Mouse (Mus musculus) adrenal gland, adult (tissue): ENCODE results near the gene Arl3.
"Not testable (repeated sequence)": the region's sequence is repeated elsewhere in the genome, so short reads cannot be mapped to it uniquely, and the experiment has no call there.

Experiments used
- DNase-seq, 2 experiments: peaks; one replicate each; pipeline ENCODE4 v3.0.0; 2022 to 2023; ENCODE audit warnings: low spot score in 1 of 2; ENCODE audit not compliant: inconsistent age in 2 of 2

Arl3 gene

DNA sequence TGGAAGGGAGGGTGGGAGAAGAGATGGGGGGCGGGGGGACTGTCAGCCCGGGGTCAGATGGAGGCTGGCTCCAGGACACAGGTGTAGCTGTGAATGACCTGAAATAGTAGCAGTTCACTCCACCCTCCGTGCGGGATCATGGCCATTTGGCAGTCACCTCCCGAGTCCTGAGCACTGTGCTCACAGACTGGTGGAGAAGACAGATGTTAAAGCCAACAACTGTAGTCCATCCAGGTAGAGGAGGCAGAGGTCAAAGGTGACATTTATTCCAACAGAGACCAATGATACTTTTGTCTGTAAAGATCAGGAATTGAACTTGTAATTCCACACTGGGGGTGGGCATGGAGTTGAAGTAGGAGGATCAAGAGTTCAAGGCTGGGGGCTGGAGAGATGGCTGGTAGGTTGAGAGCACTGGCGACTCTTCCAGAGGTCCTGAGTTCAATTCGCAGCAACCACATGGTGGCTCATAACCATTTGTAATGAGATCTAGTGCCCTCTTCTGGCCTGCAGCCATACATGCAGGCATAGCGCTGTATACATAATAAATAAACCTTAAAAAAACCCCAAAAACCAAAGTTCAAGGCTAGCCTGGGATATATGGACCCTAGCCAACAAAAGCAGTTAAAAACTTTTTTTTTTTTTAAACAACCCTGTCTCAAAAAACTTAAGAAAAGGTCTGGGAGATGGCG lies 19.9 kb upstream of the Arl3 start:
- DNase-seq, result no peak

DNA sequence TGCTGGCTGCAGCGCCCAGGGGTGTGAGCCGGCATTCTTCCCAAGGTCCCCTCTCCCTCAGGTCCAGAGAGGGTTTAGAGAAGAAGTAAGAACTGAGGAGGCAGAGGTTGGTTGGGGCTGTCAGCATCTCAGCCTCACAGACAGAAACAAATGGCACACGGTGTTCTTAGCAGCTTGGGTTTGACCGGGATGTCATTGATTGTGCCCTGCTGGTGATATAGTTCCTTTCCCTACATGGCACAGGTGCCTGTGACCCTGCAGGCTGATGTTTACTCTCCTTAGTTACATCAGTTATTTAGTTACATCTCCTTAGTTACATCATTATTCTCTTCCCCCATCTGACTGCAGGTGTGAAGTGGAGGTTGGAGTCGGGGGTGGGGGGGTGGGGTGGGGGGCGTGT lies 18.6 kb upstream of the Arl3 start:
- no peak for DNase-seq

GRCm38 (mm10) chr19:46587823-46588508 lies 15.0 kb upstream of the Arl3 start:
- peak; percentile 87 to 96 for DNase-seq

DNA sequence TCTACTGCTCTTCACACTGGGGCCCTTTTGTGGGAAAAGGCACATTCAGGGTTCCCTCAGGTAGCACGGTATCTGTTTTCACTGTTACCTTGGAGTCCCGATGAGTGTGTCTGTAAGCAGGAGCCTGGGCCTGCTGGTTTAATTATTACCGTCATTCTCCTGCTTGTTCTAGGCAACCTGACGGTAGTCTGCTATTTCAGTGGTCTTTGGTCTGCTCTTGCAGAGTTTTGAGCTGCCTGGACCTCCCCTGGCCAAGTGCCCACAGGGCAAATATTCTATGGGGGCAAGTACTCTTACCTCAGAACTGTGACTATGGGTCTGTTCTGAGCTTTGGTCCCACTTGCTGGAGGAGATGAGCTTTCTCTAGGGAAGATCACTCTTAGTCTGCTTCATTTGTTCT lies 2.2 kb upstream of the Arl3 start:
- DNase-seq, result no peak

GRCm38 (mm10) chr19:46573990-46574389 lies 992 bp upstream of the Arl3 start:
- DNase-seq, result peak in 1 of 2 experiments; percentile 40

- DNase-seq, result no peak
These were observed 450 bp downstream of the Arl3 start for GRCm38 (mm10) chr19:46572548-46572947.

DNA sequence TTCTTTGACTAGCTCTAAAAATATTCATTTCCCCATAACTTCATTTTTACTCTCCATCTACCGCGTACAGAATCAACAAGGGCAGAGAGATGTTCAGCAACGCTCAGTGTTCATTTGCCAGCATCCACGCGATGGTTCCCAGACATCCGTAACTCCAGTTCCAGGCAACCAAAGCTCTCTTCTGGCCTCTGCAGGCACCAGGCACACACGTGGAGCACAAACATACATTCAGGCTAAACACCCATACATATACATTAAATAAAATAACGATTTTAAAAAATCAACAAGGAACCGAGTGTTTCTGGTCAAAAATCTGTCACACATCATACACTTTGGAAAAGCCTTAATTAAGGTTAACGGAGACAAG lies 1.1 kb downstream of the Arl3 start:
- DNase-seq, result peak in 1 of 2 experiments; percentile 46

GRCm38 (mm10) chr19:46571211-46571877 lies 1.7 kb downstream of the Arl3 start:
- not testable (repeated sequence) for DNase-seq

GRCm38 (mm10) chr19:46564043-46564462 lies 8.9 kb downstream of the Arl3 start:
- DNase-seq, result no peak

- no peak for DNase-seq
These were observed 9.4 kb downstream of the Arl3 start for GRCm38 (mm10) chr19:46563603-46564002.

DNA sequence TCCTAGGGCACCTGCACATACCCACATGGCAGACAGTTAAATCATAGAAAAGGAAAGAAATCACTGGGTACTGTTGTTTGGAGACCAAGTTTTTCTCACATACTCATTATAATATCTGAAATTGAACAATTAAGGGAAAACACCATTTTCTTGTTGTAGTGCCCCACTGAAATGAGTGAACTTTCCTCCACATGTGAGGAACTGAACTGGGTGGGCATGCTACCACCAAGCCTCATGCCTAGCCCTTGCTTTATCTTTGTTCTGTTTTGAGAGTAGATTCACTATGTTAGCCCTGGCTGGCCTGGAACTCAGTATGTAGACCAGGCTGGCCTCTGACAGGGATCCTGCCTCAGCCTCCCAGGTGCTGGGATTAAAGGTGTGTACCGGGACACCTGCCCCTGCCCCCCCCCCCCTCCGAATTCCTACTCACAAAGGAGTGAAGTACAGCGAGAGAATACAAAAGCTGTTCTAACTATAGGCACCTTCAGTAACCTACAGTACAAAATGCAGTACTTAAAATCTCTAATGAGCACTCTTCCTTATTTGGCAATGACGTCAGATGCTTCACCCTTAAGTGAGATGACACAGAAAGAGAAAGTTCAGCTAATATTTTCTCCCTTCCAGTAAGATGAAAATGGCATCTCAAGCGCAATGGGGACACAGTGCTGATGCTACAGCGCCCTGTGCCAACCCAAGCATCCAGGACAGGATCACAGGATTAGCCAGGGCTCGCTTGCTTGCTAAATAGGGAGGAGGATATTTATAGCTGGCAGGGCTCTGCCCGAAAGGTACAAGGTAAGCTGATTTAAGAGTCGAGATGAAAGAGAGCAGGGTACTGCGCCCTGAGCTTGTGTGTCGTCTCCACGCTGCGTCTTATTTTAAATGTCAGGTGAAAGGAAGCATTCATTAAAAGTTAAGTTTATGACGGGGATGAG lies 10.2 kb downstream of the Arl3 start:
- DNase-seq, result no peak

DNA sequence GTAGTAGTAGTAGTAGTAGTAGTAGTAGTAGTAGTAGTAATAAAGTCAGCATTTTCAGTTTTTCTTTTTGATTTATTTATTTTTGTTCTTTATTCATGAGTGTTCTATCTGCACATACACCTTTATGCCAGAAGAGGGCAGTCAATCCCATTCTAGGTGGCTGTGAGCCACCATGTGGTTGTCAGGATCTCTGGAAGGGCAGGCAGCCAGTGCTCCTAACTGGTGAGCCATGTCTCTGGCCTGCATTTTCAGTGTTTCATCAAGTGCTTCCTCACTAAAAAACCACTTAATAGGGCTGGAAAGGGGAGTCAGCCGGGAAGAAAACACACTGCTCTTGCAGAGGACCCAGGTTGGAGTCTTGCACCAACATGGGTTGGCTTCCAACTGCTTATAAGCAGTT lies 10.9 kb downstream of the Arl3 start:
- DNase-seq, result peak; percentile 64 to 86

- DNase-seq, result no peak
These were observed 14.4 kb downstream of the Arl3 start for GRCm38 (mm10) chr19:46558631-46559030.

DNA sequence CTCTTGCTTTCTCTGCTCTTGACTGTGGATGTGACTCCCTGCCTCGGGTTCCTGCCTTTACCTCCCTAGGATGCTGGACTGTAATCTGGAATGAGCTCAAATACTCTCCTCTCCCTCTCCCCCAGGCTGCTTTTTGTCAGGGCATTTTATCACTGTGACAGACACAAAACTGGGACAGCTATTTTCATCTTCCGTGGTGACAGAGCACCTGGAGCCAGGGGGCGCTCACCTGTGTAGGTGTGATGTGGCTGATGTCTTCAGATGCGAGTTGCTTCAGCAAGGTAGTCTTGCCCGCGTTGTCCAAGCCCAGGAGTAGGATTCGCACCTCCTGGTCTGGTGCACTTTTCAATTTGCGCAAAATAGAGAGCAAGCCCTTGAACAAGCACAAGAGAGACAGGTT lies 15.0 kb downstream of the Arl3 start:
- DNase-seq, result no peak

- DNase-seq, result peak in 1 of 2 experiments; percentile 58
These were observed 19.4 kb downstream of the Arl3 start for GRCm38 (mm10) chr19:46553541-46553955.

DNA sequence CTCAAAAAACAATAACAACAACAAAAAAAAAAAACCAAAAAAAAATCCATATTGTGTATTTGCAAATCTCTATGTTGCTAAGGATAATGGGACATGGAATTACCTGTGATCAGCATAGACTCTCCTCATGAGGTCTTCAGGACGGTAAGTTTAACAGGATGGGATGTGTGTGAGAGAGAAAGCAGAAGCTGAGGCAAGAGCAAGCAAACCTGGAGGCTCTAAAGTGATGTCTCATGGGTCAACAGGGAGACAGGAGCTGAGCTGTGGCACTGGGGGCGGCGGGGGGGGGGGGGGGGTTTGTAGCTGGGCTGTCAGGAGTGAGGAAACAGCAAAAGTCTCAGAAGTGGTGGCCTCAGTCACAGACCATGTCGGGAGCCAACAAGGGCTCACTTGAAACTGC lies 20.5 kb downstream of the Arl3 start:
- no peak for DNase-seq

DNA sequence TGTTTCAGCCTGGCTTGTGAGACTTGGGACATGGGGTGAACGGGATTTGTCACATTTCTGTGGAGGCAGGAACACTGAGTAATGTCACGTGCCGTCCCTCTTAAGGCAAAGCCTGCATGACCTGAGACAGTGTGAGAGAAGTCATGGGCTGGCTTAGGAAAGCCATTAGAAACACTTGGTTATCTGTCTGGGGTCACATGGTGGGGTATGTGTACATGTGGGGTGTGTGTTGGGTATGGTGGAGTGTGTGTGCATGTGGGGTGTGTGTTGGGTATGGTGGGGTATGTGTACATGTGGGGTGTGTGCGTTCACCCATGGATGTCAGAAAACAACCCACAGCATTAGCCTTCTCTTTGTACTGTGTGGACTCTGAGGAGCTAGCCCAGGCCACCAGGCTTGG lies 22.6 kb downstream of the Arl3 start:
- no peak for DNase-seq

GRCm38 (mm10) chr19:46548110-46548509 lies 24.9 kb downstream of the Arl3 start:
- no peak for DNase-seq

DNA sequence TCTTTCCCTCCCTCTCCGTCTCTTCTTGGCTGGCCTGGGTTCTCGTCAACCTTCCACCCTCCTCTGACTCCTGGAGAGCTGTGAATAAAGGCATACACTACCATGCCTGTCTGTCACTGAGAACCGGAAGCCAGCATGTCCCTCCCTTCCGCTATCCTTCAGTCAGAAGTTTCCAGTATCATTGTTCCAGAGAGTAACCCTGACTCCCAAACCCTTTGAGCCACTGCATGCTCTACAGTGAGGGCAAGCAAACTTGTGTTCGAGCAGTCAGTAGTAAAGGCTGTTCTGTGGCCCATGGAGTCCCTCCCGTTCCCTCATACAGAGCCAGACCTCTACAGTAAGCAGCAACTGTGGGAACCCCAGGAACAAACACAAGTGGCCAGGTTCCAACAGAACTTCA lies 25.4 kb downstream of the Arl3 start:
- no peak for DNase-seq

GRCm38 (mm10) chr19:46542750-46543149 lies 30.2 kb downstream of the Arl3 start:
- DNase-seq, result no peak

DNA sequence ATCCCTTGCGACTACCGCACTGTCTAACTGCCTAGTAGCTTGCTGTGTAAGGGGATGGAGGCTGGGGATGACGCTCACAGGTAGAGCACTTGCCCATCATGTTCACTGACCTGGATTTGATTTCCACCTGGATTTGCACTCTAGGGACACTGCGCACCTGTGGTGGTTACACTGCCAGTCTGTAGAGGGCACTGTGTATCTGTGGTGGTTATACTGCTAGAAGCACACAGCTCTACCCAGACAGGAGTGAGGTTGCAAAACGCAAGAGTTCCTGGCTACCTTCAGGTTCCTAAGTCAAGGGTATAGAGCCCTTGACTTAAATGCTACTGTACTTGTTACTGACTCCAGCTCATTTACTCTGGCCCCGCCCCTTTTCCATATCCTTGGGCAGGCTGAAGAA lies 34.8 kb downstream of the Arl3 start:
- DNase-seq, result no peak
